Comparison of ENCODE assay signal across 21 mouse cellular contexts in the genomic region with DNA sequence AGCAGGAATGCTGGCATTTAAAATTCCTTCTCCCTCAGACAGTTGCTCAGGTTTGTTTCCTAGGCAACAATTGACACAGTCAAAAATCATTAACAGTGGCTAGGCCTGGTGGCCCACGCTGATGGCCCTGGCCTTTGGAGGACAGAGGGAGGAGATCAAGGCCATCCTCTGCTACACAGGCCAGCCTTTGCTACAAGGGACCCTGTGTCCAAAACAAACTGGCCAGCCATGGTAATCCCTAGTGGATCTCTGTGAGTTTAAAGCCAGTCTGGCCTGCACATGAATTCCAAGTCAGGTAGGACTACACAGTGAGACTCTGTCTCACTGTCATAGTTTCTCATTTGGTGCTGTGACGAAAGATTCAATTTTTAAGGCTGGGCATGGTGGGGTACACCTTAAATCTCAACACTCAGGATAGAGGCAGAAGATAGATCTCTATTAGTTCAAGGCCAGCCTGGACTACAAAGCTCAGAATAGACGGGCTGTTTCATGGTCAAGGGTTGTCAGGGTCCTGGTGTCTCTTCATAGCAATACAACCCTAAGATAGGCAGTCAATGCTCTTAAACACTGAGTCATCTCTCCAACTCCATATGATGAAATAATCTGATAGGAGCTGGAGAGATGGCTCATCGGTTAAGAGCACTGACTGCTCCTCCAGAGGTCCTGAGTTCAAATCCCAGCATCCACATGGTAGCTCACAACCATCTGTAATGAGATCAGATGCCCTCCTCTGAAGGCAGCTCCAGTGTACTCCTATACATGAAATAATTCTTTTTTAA. TPM values are rescaled to one million over a fixed set of nuclear protein-coding genes. Genes with fewer than 3 reads are reported as not detected.
"Had no signal": no experiment of that assay in that cellular context is flagged by ENCODE, and none has a peak within 500 bp of the region (broad histone marks: within the 10 kb centered on the region; RNA-seq: fewer than 3 reads in every experiment).

No protein-coding gene starts in this region.

- DNase-seq: kidney, adult 9 months; kidney, postnatal 36 days; layer of hippocampus, adult 9-11 months; layer of hippocampus, postnatal 36 days; right cerebral cortex, adult 18-20 months; right cerebral cortex, postnatal 25 days; thymus, postnatal 36 days had no signal

- H3K27ac ChIP-seq: kidney, postnatal 0 days; limb, embryonic 15.5 days; midbrain, embryonic 13.5 days; neural tube, embryonic 15.5 days had no signal

- H3K9ac ChIP-seq: limb, embryonic 15.5 days; midbrain, embryonic 13.5 days; neural tube, embryonic 15.5 days had no signal

- H3K36me3 ChIP-seq: limb, embryonic 15.5 days; midbrain, embryonic 13.5 days; neural tube, embryonic 15.5 days had no signal

- ATAC-seq: midbrain, embryonic 13.5 days had no signal

- H3K27me3 ChIP-seq: limb, embryonic 15.5 days; midbrain, embryonic 13.5 days; neural tube, embryonic 15.5 days had no signal

- H3K9me3 ChIP-seq: limb, embryonic 15.5 days; midbrain, embryonic 13.5 days; neural tube, embryonic 15.5 days had no signal

- H3K4me3 ChIP-seq: limb, embryonic 15.5 days; midbrain, embryonic 13.5 days; myocyte; neural tube, embryonic 15.5 days had no signal

- H3K4me2 ChIP-seq: limb, embryonic 15.5 days; midbrain, embryonic 13.5 days; neural tube, embryonic 15.5 days had no signal

- H3K4me1 ChIP-seq: midbrain, embryonic 13.5 days had no signal

RNA-seq across cellular contexts. Expression of a gene that starts 31.9 kb away (rescaled TPM):
- total RNA-seq: layer of hippocampus, adult 18-20 months; layer of hippocampus, postnatal 36 days; left cerebral cortex, adult 8-10 months; left cerebral cortex, postnatal 25 days; megakaryocyte-erythroid progenitor cell, adult 5-6 weeks had no signal
- polyA plus RNA-seq: kidney, postnatal 0 days; limb, embryonic 11.5 days; limb, embryonic 15.5 days; lung, embryonic 16.5 days; midbrain, embryonic 13.5 days; neural tube, embryonic 11.5 days; neural tube, embryonic 15.5 days; small intestine, adult 2 months; thymus, postnatal 0 days had no signal

RNA-seq across cellular contexts. Expression of a gene that starts 52.6 kb away (rescaled TPM):
- total RNA-seq: layer of hippocampus, adult 18-20 months; layer of hippocampus, postnatal 36 days; left cerebral cortex, adult 8-10 months; left cerebral cortex, postnatal 25 days; megakaryocyte-erythroid progenitor cell, adult 5-6 weeks had no signal
- polyA plus RNA-seq: kidney, postnatal 0 days; limb, embryonic 11.5 days; limb, embryonic 15.5 days; lung, embryonic 16.5 days; midbrain, embryonic 13.5 days; neural tube, embryonic 11.5 days; neural tube, embryonic 15.5 days; thymus, postnatal 0 days had no signal
